Mouse (Mus musculus): ENCODE data around the gene Ostf1.

- TF ChIP-seq CTCF (IDR thresholded peaks at IDR 0.05; ENCODE audit: control insufficient read depth, insufficient read depth, insufficient read length) (no peak), USF1 (IDR thresholded peaks at IDR 0.05; ENCODE audit: low read depth) (no peak)
Measured at GRCm38 (mm10) chr19:18615680-18616240, 15.9 kb downstream of the Ostf1 start.
